12 mouse cellular contexts compared by ENCODE assay signal in the genomic region with DNA sequence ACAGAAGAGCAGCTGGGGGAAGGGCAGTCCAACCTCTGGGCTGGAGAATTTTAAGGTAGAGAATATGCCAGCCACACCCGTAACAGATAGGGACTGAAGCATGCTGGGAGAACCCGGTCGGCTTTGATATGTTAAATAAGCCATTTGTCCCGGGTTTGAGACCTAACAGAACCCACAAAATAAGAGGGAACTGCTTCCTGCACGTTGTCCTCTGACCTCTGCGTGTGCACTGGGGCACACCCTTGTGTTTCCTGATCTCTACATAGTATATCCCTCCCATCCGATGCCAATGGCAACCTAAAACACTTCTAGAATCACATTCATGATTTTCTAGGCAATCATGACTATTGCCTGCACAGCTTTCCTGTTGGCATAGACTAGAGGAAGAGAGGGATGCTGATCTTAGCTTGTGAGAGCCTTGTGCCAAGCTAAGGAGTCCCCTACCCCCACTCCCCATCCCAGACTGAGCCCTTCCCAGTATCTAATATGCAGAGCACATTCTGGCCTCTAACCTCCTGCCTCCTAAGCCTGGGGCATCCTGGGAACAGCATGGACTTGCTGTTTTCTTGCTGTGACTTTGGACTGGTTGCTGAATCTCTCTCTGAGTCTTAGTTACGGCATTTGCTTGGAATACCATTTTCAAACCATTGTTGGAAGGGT.
"Had no signal": no experiment of that assay in that cellular context is flagged by ENCODE, and none has a peak within 500 bp of the region (broad histone marks: within the 10 kb centered on the region; RNA-seq: fewer than 3 reads in every experiment).

No protein-coding gene starts in this region.

- DNase-seq: gastrocnemius, postnatal 14 days; gastrocnemius, postnatal 36 days; heart, adult 2 months; heart, postnatal 14 days; heart, postnatal 36 days; kidney, adult 11 months; kidney, adult 8-10 months; kidney, postnatal 10 days; kidney, postnatal 25 days; kidney, postnatal 4 days; liver; liver, embryonic 13.5 days had no signal
